Mouse (Mus musculus): ENCODE measurements at regions not wholly inside any gene's neighbourhood (a gene's known extent, or its start where the extent isn't known, plus 50 kb on each side); places are given as distances from the start of the nearest gene placed in this dataset.
"Not testable (repeated sequence)": the region's sequence is repeated elsewhere in the genome, so short reads cannot be mapped to it uniquely, and the experiment has no call there.

GRCm38 (mm10) chrX:41983346-41983745 is 62.9 kb upstream of the Thoc2 start:
- DNase-seq (ENCODE audit: low spot score): peak; percentile 0

- no peak for DNase-seq (ENCODE audit: low spot score)
Observed at GRCm38 (mm10) chrX:41995750-41996149, 63.7 kb upstream of the Xiap start.

- not testable (repeated sequence) for DNase-seq (ENCODE audit: low spot score)
Observed at GRCm38 (mm10) chrX:42000622-42001171, 58.8 kb upstream of the Xiap start.

- not testable (repeated sequence) for DNase-seq (ENCODE audit: low spot score)
Observed at GRCm38 (mm10) chrX:42005629-42006028, 53.9 kb upstream of the Xiap start.

- DNase-seq (ENCODE audit: low spot score): not testable (repeated sequence)
Observed at GRCm38 (mm10) chrX:42006573-42007226, 52.8 kb upstream of the Xiap start.

Measured in heart, adult 8-10 months (tissue).